Mouse (Mus musculus) frontal cortex, postnatal 36 days (tissue): ENCODE data around the gene 1700017N19Rik.
"Not testable (repeated sequence)": the region's sequence is repeated elsewhere in the genome, so short reads cannot be mapped to it uniquely, and the experiment has no call there.

Source experiments
- DNase-seq, 2 experiments: peaks; one replicate each; pipeline ENCODE4 v3.0.0; 2022; ENCODE audit warnings: low spot score in 2 of 2

Gene 1700017N19Rik

DNA sequence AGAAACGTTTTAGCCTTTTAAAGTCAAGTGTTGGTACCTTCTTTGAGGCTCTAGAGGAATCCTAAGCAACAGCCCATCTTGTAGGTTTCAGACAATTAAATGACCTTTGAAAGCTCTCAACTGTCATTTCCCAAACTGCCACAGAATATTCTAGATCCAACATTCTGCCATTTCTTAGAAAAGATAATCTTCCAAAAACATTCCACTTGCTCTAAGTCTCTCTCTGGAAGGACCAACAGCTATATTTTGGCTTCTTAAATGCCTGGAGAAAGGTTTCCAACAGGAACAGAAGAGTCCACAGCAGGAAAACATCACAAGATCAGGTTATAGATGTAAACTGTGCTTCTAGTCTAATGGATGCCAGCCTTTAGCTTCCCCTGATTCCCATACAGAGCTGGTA lies at the start of gene 1700017N19Rik, which contains the start of gene 4930430F08Rik:
Gene 1700017N19Rik, plus strand, starts transcription at position 162 of the 400 bp plus-strand sequence.
Gene 4930430F08Rik, minus strand, starts transcription at position 101 of the 400 bp plus-strand sequence.
- DNase-seq, result no peak

DNA sequence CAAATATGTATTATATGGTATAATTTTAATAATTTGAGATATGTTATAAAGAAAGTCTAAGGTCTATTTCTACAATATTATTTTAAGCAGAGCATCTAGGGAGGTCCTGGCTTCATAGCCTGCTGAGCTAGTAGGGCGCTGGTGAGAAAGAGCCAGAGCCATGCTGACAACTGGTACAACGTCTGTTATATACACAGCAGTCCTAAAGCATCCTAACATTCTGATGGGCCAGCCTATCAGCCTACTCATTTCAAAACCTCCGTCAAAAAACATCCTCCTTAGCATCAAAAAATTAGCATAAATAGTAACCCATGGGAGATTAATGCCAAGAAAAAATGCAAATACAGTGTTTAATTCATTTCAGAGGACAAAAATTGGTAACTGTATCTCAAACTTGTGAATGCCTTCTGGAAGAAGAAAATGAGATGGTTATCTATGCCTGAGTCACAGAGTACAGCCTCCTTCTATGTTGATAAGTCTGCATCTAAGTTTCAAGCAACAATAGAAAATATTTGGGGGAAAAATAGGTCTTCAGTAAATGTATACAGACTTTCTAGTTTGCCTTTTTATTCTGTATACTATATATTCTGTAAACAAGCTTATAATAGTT lies 33.6 kb upstream of the 1700017N19Rik start:
- DNase-seq, result no peak

- not testable (repeated sequence) for DNase-seq
These were observed 29.9 kb upstream of the 1700017N19Rik start for GRCm38 (mm10) chr10:100560194-100560883.

DNA sequence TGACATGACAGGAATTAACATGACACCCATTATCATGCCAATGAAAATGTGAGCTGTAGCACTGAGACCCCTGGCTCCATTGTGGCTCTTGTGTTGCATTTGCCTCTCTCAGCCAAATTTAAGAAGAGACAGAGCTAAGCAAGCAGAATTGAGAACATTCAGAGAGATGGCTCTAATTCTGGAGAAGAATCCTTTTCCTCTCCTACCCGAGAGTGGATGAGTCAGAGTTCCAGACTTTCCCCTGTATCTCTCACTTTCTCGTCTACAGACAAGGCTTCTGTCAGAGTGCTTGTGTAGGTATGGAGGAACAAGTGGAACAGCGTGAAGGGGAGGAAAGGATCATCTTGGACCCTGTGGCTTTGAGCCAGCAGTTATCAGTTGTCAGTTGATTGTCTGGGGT lies 26.2 kb upstream of the 1700017N19Rik start:
- no peak for DNase-seq

GRCm38 (mm10) chr10:100571707-100572106 lies 18.6 kb upstream of the 1700017N19Rik start:
- no peak for DNase-seq

GRCm38 (mm10) chr10:100574505-100575149 lies 15.7 kb upstream of the 1700017N19Rik start:
- DNase-seq, result no peak

DNA sequence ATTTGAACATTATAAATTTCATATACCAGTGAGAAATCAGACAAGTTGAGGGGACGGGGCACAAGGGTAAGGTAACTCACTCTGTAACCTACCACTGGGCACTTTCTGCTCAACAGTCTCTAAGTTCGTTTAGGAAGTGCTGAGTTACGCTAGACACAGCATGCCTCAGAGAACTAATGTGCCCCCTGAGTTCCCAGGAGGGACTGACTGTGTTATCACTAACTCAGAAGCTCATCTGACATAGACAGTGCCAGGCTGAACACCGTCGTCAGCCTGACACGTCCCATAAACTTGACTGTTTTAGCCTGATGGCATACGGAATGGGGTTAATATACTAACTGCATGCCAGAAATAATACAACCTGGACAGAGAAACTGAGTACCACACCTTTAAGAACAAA lies 15.0 kb upstream of the 1700017N19Rik start:
- DNase-seq, result no peak

- DNase-seq, result no peak
These were observed 6.1 kb upstream of the 1700017N19Rik start for GRCm38 (mm10) chr10:100584178-100584577.

DNA sequence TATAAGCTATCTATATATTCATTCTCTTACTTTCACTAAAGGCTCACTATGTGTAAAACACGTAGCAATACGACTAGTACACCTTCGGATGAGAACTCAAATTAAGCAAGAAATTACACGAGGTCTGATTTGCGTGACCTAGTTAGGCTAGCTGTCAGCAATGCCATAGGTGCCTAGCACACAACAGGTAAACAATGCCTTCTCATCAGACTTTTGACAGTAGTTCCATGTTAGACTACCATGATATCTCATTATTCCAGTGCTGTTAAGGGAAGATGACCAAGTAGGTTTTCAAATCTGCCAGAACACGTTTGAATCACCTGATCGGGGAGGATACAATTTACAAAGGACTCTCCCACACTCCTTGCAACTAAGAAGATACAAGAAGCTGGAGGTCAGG lies 1.8 kb upstream of the 1700017N19Rik start:
- DNase-seq, result no peak

DNA sequence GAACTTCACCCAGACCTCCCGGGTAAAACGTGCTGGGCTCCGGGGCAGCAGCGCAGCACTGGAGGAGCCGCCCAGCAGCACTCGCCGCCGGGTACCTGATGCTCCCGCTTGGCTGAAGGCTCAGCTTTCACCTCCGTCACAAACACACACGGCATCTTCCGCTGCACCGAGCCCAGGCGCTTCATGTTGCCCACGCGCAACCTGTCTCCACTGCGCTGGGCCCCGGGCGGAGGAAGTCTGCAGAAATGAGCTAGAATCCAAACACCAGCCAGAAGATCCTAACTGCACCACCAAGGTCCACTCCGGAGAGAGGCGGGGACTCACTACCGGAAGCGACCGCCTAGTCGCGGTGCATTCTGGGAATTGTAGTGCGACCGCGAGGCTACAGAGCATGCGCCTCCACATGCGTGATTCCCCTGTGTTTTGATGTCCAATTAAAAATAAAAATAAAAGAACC lies 1.3 kb upstream of the 1700017N19Rik start:
- peak; percentile 90 to 92 for DNase-seq

DNA sequence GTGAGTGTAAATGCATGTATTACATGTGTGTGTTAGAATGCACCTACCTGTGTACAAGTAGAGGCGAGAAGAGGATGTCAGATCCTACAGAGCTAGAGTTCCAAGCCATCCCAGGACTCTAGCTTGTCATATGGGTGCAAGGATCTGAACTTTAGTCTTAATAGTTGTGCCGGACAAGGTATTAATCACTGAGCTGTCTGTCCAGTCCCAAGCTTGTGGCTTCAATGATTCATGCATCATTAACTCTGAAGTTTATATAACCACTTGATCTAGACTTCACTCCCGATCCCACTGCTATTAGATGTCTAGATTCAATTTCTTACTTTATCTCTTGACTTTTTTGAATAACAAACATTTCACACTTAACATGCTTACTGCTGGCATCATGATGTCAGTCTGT lies 8.1 kb downstream of the 1700017N19Rik start:
- DNase-seq, result no peak

GRCm38 (mm10) chr10:100603511-100603910 lies 13.2 kb downstream of the 1700017N19Rik start:
- DNase-seq, result no peak

GRCm38 (mm10) chr10:100604254-100604653 lies 14.0 kb downstream of the 1700017N19Rik start:
- DNase-seq, result no peak

- DNase-seq, result no peak
These were observed 27.1 kb downstream of the 1700017N19Rik start for GRCm38 (mm10) chr10:100617233-100617903.

DNA sequence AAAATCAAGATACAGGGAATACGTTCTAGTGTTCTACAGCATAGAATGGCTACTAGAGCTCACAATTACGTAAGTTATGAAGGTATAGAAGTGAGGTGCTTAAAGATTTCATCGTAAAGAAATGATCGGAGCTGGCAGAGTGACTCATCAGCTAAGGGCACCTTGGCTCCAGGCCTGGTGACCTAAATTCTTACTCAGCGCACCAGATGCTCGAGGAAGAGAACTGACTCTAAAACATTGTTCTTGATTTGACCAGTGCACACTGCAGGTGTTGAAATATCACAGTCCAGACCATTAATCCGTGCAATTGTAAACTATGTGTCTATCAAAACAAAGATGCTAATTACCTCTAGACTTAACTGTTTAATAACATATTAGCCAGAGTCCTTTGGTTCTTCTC lies 29.2 kb downstream of the 1700017N19Rik start:
- no peak for DNase-seq

DNA sequence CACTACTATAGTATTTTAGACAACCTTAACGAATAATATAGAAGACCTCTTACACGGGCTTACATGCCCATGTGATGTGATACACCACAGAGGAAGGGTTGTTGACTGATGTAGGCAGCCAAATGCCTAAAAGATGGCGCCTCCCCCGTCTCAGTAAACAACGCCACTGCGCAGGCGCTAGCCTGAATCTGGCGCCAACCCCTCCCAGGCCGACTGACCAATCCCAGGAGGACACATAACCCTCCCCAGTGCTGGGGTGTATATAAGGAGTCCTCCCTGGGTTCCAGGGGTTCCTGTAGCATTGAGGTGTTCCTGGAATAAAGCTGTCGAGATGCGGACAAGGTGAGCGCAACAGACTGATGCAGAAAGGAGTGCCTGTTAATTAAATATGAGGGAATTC lies 29.8 kb downstream of the 1700017N19Rik start:
- no peak for DNase-seq

GRCm38 (mm10) chr10:100622494-100622893 lies 32.2 kb downstream of the 1700017N19Rik start:
- no peak for DNase-seq

DNA sequence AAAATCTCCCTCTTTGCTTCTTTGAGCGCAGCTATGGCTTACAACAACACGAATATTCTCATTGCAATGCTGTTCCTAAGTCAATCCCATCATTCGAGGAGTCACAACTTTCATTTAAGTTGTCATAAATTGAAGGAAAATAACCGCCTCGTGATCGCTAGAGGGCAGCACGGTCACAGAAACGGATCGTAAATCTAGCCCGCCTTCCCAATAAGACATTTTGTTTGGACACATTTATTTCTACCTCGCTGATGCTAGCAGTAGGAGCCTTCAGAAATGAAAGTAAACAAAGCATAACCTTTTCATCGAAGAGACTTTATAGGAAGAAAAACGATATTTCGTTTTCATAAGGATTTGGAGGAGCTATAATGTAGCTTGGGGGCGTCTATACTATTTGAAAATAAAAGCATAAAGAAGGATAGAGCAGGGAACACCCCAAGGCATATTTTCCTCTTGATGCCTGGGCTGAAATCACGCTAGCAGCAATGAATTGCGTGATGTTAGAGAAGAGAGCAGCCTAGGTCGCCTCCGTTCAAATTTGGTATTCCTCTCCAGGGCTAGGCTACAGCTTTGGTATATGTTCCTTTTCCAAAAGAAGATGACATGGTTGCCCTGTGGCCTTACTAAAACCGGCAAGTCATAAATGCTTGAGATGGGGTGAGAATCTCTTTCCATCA lies 39.6 kb downstream of the 1700017N19Rik start:
- peak; percentile 59 to 77 for DNase-seq

DNA sequence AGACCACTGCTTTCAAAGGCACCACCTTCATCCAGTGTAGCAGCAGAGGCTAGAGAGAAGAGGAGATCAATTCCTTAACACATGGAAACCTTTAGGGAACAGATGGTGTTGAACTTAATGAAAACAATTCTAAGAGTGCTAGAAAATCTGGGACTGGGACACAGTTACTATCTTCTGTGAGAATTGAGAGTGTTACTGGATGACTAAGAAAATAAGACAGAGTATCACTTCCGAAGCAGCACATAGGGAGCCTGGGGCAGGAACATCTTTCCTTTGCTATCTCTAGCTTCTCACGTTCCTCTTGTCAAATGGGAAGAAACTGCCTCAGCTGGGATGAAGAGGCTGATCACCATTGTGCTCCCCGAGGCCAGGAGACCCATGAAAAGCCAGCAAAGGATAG lies 52.6 kb downstream of the 1700017N19Rik start:
- DNase-seq, result no peak

DNA sequence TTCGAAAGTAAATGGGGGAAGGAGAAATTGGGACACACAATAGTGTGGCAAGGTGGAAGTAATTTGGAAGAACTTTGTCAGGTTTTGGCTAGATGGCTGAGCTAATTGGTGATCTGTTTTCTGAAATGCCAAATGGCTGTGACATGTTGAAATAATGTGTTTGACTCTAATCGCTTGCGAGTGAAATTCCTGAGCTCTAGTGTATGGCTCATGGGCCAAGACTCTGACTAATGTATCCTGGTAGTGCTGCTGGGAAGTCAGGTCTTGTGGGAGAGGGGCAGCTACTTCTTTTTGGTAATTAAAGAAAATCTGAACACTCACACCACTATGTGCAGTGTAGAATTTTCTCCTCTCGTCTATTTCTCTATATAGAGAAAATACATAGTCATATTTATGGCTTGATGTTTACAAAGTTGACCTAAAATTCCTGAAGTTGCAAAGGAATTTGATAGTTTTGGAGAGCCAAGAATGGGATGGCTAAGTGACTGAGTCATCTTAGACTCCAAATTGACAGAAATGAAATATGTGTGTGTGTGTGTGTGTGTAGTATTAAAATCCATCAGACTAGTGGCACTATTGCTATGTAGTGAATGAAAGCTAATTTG lies 55.1 kb downstream of the 1700017N19Rik start:
- no peak for DNase-seq

DNA sequence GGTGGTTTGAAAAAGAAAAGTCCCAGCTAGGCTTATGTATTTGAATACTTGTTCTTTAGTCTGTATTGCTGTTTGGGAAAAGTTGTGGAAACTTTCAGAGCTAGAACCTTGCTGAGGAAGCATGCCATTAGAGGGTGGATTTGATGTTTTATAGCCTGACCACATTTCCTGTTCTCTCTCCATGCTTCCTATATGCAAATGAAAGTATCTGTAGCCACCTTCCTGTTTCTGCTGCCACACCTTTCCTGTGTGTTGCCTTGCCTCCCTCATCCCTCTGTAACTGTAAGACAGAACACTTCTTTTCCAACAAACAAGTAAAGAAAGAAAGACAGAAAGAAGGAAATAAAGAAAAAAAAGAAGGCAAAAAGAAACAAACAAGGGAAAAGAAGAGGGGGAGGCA lies 63.9 kb downstream of the 1700017N19Rik start:
- no peak for DNase-seq
